Comparison of ENCODE assay signal across 8 mouse cellular contexts in genomic region chr19:3083438-3083837, GRCm38 (mm10).
DNase-seq lines count a peak whose midpoint lies in the region; ATAC-seq and TF ChIP-seq lines count a peak whose summit lies in the region.
"Not testable (repeated sequence)": the region's sequence is repeated elsewhere in the genome, so short reads cannot be mapped to it uniquely, and the experiment has no call there.

No protein-coding gene starts in this region.

- not testable (repeated sequence) for H3K4me2 ChIP-seq in lung, postnatal 0 days (replicated peaks; ENCODE audit: low read depth, low read length)

- ATAC-seq in lung, postnatal 0 days = not testable (repeated sequence)

- TF ChIP-seq EP300 in lung, postnatal 0 days (IDR thresholded peaks at IDR 0.05) = not testable (repeated sequence)

- H3K4me1 ChIP-seq in bone marrow, adult 2 months (ENCODE audit: control insufficient read depth, insufficient read depth, low read length); lung, postnatal 0 days (ENCODE audit: insufficient read depth, low read depth, low read length): not testable (repeated sequence)

- WGBS in bone marrow, adult 2 months = 61% methylated on average over 27 of the region's 27 CpGs
- WGBS in lung, postnatal 0 days = 61% methylated on average over 25 of the region's 27 CpGs

- H3K9ac ChIP-seq in lung, postnatal 0 days (replicated peaks; ENCODE audit: low read depth) = not testable (repeated sequence)

- not testable (repeated sequence) for H3K4me3 ChIP-seq in bone marrow, adult 2 months (replicated peaks; ENCODE audit: control insufficient read depth, low read depth, low read length)
- H3K4me3 ChIP-seq in lung, postnatal 0 days (ENCODE audit: low read depth, low read length) = peak overlapping the region; percentile 14; the same call in 1 of the 2 replicates

- not testable (repeated sequence) for TF ChIP-seq POLR2A in bone marrow, adult 2 months (IDR thresholded peaks at IDR 0.05; ENCODE audit: borderline replicate concordance, control insufficient read depth, low read depth, low read length)

- peak overlapping the region; percentile 55; the same call in 1 of the 2 replicates for H3K27ac ChIP-seq in bone marrow, adult 2 months (ENCODE audit: control insufficient read depth, insufficient read depth, low read depth, low read length, poor library complexity)
- not testable (repeated sequence) for H3K27ac ChIP-seq in lung, postnatal 0 days (ENCODE audit: low read length)

- H3K27me3 ChIP-seq in lung, postnatal 0 days (replicated peaks; ENCODE audit: insufficient read depth, low read length) = not testable (repeated sequence)

- not testable (repeated sequence) for H3K9me3 ChIP-seq in lung, postnatal 0 days (ENCODE audit: low read length)

- peak; percentile 26 for DNase-seq in CD4-positive, CD25-positive, alpha-beta regulatory T cell, adult 2 months (ENCODE audit: low read depth, low spot score)
- DNase-seq in heart, adult 8-10 months (ENCODE audit: low spot score) = peak; percentile 9
- DNase-seq in induced T-regulatory cell, adult 2 months (ENCODE audit: low read depth) = peak; percentile 27
- DNase-seq in layer of hippocampus, adult 9-11 months = peak; percentile 1
- not testable (repeated sequence) for DNase-seq in lung, postnatal 0 days (ENCODE audit: low spot score)
- DNase-seq in spleen, adult 18-20 months = peak; percentile 6 to 13
- peak; percentile 27 to 41 for DNase-seq in thymus, postnatal 36 days

- H3K36me3 ChIP-seq in lung, postnatal 0 days (ENCODE audit: insufficient read depth, low read length) = not testable (repeated sequence)

- TF ChIP-seq CTCF in bone marrow, adult 2 months (IDR thresholded peaks at IDR 0.05; ENCODE audit: control insufficient read depth, insufficient read depth, low read length); lung, postnatal 0 days (IDR thresholded peaks at IDR 0.05): not testable (repeated sequence)
